Mouse (Mus musculus) layer of hippocampus, adult 8-10 months (tissue): ENCODE measurements around the gene Atf6b. TPM values are rescaled to one million over a fixed set of nuclear protein-coding genes. Genes with fewer than 3 reads are reported as not detected.

Experiments
- DNase-seq, 2 experiments: peaks; one replicate each; pipeline ENCODE4 v3.0.0; 2022; ENCODE audit warnings: low spot score in 2 of 2
- total RNA-seq, 4 experiments: library from RNA; stranded (reverse); gene quantifications; 2 replicates each; pipeline ENCODE4 v1.2.4; 2022

Atf6b gene
- total RNA-seq, result 10 to 100 TPM; 74.1 to 82.9 (median 79.8) TPM

DNA sequence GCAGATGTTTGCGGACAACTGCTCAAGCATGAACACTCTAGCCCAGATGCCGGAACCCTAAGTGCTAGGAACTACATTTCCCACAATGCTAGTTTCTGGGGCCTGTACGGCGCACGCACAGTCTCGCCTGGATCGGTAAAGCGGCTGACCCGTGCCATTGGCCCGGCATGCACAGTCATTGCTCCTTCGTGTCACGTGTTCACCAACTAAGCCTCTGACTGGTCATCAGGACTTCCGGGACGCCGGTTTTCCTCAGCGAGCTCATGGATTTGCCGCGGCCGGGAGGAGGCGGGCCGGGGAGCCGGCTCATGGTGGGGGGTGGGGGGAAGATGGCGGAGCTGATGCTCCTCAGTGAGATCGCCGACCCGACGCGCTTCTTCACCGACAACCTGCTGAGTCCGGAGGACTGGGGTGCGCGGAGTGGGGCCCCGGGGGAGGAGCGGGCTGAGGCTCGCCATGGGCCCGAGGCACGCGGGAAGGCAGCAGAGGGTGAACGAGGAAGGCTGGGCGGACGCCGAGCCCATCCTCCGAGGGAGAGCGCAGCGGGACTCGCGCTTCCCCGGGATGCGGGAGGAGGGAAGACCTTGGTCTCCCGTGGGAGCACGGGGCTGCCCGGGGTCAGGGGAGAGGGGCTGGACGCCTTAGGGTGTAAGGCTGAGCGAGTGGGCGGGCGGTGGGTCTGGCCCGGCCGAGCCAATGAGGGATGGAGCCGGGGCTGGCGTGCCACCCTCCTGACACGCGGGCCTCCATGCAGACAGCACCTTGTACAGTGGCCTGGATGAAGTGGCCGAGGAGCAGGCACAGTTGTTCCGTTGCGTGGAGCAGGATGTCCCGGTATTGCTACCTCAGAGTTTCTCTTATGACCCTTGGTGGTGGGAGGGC is at the start of gene Atf6b:
Gene Atf6b, plus strand, starts transcription at position 241 of the 882 bp plus-strand sequence.
- DNase-seq, result peak; percentile 98

- DNase-seq, result no peak
Measured at GRCm38 (mm10) chr17:34597566-34598095, 49.3 kb upstream of the Atf6b start, which contains the start of gene Ager. Gene Ager, plus strand, starts transcription at chr17:34597862.

DNA sequence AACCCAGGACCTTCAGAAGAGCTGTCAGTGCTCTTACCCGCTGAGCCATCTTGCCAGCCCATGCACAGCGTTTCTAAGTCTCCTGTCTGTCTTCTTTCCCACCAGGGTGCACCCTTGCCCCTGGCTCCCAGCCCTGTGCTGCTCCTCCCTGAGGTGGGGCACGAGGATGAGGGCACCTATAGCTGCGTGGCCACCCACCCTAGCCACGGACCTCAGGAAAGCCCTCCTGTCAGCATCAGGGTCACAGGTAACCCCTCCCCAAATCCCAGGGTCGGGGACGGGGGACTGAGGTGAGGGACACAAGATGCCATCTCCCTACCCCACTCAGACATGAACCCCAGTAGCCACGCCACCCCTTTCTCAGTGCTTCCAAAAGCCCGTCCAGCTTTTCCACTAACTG is 47.1 kb upstream of the Atf6b start:
- no peak for DNase-seq

DNA sequence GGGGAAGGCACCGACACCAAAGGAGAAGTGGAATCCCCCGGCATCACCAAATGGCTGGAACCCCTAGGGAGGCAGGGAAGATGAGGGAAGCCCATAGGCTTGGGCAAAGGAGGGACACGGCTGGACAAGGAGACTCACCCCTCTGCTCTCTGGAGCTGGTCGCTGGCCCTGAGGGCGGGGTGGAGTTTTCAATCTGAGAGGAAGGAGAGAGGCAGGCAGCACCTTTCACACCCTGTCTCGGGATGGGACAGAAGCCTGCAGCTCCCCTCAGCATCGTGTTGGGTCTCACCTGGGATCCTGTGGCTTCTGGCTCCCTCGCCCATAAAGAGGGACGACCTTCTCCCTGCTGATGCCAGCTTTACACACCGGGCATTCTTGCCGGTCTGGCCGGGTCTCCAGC is 45.1 kb upstream of the Atf6b start:
- no peak for DNase-seq

GRCm38 (mm10) chr17:34603375-34604060 is 43.4 kb upstream of the Atf6b start, which contains the start of gene Rnf5:
Gene Rnf5, minus strand, starts transcription at chr17:34603690.
- peak; percentile 100 for DNase-seq

GRCm38 (mm10) chr17:34604061-34604508 is 42.9 kb upstream of the Atf6b start, which contains the start of gene Agpat1:
Gene Agpat1, plus strand, starts transcription at chr17:34604262.
- peak; percentile 97 to 99 for DNase-seq

GRCm38 (mm10) chr17:34604511-34605237 is 42.3 kb upstream of the Atf6b start:
- no peak for DNase-seq

- DNase-seq, result peak; percentile 96 to 97
Measured at GRCm38 (mm10) chr17:34605609-34606008, 41.3 kb upstream of the Atf6b start.

- DNase-seq, result no peak
Measured at GRCm38 (mm10) chr17:34606186-34607039, 40.5 kb upstream of the Atf6b start.

DNA sequence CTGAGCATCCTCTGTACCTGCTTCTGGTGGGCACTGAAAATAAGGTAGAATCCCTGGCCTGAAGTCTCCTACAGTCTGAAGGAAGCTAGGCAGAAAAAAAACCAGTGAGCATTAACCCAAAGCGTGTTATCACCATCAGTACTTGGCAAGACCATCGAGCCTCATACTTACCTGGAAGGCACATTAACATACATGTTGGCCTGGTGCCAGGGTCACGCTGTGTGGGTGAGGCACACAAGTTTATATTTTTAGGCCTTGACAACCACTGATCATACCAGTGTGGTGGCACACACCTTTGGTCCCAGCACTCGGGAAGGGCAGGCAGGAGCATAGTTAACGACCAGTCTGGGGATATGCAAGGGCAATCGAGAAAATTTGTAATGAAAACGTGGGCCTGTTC is 38.9 kb upstream of the Atf6b start:
- DNase-seq, result no peak

GRCm38 (mm10) chr17:34611050-34611449 is 35.9 kb upstream of the Atf6b start:
- no peak for DNase-seq

GRCm38 (mm10) chr17:34613054-34613645 is 33.8 kb upstream of the Atf6b start:
- DNase-seq, result no peak

DNA sequence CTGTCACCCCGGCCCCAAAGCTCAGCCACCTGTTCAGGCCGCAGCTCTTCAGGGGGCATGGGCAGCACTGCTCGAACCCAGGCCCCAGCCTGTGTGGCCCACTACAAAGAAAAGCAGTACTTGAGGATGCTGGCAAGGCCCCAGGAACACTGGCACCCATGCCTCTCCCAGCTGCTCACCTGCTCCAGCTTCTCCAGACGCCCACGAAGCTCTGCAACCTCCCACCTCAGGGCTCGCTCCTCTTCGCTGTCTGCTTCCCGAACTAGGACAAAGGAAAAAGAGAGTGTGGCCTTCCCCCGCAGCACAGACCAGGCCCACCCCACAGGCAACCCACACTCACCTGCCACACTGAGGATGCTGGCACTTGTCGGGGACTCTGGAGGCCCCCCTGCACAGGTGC is 33.1 kb upstream of the Atf6b start:
- no peak for DNase-seq

DNA sequence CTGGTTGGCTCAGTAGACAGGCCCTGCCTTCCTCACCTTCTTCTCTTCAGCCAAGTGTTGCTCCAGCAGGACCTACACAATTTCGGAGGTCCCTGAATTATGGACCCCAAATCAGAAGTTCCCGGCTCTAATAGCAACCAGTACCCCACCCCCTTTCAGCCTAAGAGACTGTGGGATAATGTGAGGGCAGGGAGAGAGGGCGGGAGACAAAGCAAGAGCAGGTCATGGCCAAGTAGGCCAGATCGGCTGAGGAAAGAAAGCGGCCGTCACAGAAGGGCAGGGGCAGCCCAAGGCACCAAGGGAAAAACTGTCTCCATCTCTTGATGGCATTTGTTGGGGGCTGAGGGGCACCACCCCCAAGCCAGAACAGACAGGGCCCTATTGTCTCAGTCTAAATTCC is 31.1 kb upstream of the Atf6b start, which contains the start of gene Egfl8:
Gene Egfl8, minus strand, starts transcription at position 101 of the 400 bp plus-strand sequence.
- no peak for DNase-seq

DNA sequence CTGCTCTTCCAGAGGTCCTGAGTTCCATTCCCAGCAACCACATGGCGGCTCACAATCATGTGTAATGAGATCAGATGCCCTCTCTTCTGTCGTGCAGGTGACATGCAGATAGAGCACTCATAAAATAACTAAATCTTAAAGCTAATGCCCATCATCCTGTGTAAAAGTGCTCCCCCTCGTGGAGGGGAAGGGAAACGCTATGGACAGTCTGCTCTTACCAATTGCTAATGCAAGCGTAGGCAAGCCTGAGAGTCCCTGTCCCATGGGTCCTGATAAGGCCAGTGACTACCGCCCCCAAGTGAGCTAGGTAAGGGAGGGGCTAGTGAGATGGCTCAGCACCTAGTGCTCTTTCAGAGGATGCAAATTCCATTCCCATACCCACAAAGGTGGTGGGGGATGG is 27.9 kb upstream of the Atf6b start:
- DNase-seq, result peak in 1 of 2 experiments; percentile 74

DNA sequence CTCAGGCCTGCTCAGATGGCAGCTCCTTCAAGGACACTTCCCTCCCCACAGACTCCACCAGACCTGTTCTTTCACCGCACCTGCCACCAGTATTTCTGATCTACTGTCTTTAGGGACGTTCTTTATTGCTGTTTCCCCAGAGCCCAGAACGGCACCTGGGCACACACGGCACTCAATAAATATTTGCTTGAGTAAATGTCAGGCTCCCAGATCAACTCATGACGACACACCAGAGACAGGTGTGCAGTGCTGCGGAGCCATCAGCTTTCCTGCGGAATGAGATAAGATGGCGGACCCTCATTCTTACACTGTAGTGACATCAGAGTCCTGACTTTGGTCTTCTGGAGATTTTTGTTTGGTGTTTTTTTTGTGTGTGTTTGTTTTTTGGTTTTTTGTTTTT is 25.9 kb upstream of the Atf6b start:
- DNase-seq, result no peak

- DNase-seq, result no peak
Measured at GRCm38 (mm10) chr17:34623161-34623560, 23.8 kb upstream of the Atf6b start.

DNA sequence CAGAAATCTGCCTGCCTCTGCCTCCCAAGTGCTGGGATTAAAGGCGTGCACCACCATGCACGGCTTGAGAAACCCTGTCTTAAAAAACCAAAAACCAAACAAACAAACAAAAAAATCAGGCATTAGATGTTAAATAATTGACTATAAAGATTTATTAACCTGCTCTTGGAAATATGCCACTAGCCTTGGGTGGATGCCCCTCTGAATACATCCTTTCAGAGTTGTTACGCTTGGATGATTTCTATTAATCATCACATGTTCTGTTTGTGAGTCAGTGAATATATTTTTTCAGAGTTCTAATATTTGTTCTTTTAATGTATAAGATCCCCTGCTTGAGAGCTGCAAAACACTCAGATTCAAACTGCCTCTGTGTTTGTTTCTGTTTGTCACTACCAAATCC is 22.0 kb upstream of the Atf6b start:
- no peak for DNase-seq

DNA sequence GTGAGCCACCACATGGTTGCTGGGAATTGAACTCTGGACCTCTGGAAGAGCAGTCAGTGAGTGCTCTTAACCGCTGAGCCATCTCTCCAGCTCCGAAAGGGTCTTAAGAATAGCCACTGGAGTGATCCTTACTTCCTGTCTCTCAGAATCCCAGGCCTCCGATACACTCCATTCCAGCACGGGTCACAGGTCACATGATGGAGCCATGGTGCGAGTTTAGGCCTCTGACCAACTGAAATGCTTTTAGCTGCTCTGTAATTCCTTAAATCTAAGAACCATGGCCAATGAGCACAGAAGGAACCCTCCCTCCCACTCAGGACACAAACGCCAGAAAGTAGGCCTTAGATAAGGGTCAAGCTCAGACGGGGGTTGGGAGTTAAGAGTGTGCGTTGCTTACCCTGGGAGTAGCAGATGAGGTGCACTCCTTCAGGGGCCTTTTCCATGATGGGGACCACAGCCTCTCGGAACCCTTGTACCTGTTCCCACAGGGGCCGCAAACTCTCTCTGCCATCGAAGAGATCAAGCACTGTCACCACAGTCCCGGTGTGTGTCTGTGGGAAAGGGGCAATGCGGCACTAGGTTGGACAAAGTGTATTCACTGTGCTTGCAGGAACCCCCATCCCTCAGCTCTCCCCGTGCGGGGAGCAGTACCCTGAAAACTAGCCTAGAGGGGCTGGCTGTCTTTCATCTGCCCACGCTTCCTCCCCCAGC is 20.7 kb upstream of the Atf6b start:
- DNase-seq, result no peak
